Mouse (Mus musculus) liver (tissue): ENCODE data around the gene Dtx1.

Source experiments
- DNase-seq: peaks from one replicate; pipeline ENCODE4 v3.0.0-alpha.2; 2020; ENCODE audit warnings: mixed read lengths

Gene Dtx1

DNA sequence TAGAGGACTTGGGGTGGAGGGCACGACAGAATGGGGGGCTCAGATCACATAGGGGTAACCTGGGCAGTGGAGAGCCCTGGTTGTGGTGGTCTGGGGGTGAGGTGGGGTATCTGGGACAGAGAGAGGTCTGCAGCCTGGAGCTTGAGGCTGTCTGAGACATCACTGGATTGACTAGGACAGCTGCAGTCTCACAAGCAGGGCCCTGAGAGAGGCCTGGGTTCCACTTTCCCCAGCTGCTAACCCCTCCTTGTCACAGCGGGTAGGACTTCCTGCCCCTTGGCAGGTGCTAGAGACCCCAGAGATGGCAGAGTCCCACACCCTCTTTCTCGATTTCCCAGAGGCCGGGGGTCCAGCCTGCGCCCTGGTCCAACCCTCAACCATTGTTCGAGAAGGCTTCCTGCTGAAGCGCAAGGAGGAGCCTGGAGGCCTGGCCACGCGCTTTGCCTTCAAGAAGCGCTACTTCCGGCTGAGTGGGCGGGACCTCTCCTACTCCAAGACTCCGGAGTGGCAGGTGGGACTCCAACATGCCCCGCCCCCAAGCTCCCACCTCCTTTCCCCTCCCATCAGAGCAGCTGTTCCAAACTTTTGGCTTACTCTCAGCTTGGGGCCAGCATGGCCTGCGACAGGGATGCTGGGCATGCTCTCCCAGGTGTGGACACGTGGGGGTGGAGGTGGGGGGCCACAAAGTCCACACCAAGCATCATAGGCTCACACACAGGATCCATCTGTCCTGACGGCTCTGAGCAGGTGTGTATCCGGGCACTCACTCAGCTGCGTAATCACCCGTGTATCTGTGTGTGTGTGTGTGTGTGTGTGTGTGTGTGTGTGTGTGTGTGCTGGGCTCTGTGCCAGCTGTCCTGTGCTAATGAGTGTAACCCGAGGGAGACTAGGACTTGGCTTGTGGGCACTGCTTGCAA is 37.2 kb downstream of the Dtx1 start:
- DNase-seq = peak; percentile 32

DNA sequence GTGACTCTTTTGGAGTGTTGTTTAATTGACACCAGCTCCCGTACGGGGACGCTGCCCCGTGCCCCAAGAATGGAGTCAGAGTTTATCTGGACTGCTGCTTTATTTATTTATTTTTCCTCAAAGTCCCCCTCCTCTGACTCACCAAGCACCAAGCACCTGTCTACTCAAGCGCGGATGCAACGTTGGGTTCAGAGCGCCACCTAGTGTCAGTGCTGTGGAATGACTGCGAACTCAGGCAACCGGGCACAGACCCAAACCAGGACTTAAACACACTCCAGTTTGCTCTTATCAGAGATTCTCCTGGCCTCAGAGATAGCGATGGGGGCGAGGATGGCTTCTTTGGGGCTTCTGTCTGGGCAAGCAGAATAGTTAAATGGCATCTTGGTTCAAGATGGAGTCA is 38.1 kb downstream of the Dtx1 start:
- DNase-seq = peak; percentile 62

DNA sequence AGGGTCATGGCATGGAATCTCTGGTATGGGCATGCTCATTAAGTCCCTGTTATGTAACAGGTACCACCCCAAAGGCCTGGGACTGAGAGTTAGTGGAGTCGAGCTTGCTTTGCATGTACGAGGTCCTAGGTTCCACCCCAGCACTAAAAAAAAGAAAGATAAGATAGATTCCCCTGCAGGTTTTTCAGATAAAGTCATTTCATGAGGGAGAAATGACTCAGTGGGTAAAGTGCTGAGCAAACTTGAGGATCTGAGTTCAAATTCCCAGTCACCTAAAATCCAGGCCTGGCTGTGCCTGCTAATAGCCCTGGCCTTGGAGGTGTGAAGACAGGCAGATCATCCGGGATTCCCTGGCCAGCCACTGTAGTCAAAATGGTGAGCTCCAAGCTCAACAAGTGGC is 39.9 kb downstream of the Dtx1 start:
- no peak for DNase-seq

DNA sequence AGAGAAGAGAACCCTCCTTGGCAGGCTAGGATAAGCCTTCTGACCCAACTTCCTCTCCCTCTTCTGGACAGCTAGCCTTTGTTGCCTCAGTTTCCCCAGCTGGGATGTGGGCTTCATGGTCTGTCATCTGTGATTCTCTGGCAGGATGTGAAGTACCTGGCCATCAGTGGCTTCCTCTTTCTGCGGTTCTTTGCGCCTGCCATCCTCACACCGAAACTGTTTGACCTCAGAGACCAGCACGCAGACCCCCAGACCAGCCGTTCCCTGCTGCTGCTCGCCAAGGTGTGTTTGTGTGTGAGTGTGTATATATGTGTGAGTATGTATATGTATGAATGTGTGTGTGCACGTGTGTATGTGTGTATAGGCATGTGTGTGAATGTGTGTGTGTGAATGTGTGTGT is 41.6 kb downstream of the Dtx1 start:
- DNase-seq = no peak

DNA sequence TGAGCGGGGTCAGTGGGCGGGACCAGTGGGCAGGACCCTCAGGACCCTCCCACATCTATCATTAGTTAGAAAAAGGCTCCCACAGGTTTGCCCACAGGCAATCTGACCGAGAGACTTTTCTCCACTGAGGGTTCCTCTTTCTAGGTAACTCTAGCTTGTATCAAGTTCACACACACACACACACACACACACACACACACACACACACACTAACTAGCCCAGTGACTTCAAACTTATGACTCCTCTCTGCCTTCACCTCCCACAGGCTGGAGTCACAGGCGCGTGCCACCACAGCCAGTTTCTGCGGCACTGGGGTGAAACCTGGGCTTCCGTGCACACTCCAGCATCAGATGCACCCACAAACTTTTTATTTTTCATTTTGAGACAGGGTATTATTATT is 43.0 kb downstream of the Dtx1 start:
- no peak for DNase-seq

DNA sequence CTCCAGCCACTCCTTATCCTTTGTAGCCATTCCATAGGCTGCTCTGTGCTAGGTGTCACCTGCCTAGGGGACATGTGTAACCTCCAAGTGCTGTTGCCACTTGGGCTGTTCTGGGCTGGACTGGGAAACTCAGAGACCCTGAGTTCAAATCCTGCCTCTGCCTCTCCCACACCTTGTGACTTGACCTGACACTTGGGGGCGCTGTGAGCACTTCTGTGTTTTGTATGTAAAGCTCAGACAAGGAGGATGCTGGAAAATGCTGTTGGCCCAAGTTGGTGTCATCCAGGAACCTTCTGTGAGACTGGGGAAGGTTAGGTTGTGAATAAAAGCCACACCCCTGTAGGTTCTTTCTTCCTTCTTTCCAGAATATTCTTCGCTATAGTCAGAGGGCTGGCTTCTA is 46.8 kb downstream of the Dtx1 start:
- no peak for DNase-seq

DNA sequence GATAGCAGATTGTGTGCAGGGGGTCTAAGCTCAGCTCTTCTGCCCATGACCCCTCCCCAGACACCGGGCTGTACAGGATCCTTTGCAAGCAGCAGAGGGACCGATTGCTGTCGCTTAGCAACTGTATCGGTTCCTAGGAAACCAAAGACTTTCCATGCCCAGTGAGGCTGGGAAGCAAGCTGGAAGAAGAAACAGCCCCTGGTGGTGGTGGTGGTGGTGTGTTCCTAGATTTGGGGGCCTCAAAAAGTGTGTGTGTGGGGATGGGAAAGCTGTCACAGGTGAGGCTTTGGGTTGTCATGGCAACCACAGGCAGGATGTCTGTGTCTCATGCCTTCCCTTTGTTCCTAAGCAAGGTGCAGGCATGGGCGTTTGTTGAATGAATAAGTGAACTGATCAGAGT is 50.9 kb downstream of the Dtx1 start:
- no peak for DNase-seq

DNA sequence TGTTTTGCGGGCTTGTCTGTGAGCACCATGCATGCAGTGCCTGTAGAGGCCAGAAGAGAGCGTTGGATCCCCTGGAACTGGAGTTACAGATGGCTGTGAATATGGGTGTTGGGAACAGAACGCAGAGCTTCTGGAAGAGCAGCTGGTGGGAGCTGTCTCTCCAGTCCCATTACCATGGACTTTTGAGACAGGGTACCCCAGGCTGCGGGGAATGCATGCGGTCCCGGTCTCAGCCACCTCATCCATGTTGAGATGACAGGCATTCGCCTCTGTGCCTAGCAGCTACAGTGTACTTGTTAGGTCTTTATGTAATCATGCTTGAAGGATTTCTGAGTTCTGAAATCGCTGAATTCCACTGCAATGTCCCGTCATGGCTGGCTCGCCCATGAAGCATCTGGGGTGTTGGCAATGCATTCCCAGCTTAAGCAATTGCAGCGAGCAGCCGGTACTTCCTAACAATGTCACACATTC is 55.4 kb downstream of the Dtx1 start:
- no peak for DNase-seq

DNA sequence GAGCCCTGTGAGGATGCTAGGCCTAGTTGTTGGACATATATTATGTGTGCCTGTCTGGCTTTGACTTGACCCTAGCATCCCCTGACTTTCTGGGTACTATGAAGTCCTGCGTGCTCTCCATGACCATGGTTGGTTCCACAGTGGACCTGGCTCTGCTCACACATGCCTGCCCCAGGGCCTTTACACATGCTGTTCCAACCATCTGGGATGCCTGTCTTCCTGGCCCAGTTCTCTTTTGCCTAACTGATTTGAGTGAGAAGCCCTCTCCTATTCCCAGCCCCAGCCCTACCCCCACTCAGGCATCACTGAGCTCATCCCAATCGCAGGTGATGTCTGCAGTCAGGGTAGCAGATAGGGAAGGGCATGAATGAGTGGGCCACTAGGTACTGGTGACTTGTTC is 57.9 kb downstream of the Dtx1 start:
- DNase-seq = no peak

DNA sequence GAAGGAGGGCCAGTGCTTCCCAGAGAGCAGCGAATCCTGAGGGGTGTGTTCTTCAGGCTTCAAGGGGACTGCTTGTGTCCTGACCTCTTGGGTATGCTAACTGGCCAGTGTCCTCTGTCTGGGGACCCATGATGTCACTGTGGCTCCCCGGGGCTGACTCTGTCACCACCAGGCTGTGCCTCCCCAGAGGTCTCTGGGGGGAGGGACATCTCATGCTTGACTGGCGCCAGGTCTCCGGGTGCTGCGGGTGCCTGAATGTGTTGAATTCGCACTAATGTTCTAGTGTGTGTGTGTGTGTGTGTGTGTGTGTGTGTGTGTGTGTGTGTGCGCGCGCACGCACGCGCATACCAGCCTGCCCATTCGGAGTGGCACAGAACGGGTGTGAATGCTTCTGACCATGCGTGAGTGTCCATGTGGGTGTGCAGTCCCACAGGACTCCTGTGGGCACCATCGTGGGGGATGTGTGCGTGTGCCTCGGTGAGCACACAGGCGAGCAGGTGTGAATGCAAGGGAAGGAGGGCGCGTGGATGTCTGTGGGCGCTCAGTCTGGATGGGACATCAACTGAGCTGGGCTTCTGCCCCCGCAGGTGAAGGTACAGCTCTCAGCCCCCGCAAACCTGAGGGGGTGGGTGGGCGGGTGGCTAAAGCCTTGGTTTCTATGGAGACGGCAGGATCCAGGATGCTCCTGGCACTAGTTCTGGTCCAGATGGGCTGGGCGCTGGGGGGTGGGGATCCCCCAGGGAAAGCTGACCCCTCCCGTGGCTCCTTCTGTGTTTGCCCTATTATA is 58.6 kb downstream of the Dtx1 start:
- no peak for DNase-seq

DNA sequence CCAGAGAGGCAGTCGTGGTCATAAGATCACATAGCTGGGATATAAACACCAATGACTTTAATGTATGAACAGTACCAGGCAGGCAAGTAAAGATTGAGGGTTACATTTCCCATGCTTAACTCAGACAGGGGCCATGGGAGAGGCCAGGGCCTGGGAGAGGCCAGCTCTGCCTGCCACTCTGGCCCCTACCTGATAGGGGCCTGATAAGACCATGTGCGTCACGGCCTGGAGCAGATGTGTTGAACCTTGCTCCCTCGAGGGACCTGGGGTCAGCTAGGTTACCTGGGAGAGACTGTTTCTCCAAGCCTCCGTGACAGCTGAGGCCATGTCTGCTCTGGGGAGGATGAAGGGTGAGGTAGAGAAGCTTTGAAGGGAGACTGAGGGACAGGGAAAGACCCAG is 60.5 kb downstream of the Dtx1 start:
- no peak for DNase-seq

DNA sequence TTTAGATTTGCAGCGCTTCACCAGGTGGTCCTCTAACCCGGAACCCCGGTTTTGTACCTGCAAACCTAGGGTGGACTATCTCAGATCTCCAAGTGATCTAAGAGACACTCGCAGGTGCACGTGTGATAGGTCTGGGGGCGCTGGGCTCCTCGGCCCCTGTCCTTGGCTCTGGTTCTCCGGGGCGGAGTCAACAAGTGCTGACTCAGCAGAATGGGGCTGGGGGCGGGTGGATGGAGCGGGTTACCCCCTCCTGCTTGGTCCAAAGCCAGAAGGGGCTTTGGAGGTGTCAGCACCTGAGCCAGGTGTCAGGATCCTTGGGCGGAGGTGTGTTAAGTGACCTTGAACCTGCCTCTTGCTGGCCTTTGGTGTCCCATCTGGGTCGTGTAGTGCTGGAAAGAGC is 61.8 kb downstream of the Dtx1 start:
- no peak for DNase-seq

DNA sequence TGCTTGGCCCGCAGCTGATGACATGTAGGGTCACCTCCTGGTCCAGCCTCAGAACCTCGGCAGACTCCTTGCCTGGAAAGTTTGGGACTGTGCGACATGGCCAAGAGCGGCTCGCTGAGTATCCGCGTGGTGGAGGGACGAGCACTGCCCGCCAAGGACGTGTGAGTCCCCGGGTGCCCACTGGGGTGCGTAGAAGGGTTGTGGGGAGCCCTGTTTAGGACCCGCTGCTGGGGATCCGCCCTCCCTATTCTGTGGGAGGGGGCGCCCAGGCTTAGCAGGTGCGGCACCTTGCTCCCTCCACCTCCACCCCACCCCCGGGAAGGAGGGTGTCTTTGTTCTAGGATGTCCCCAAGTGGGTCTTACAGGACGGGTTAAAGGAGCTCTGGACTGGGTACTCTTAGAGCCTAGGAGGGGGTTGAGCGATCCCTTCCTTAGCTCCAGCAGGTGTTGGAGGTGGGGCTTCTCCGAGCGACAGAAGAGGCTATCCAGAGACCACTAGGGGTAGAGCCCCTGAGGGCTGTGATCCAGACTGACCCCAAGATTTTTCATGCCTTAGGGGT is 62.3 kb downstream of the Dtx1 start:
- no peak for DNase-seq

DNA sequence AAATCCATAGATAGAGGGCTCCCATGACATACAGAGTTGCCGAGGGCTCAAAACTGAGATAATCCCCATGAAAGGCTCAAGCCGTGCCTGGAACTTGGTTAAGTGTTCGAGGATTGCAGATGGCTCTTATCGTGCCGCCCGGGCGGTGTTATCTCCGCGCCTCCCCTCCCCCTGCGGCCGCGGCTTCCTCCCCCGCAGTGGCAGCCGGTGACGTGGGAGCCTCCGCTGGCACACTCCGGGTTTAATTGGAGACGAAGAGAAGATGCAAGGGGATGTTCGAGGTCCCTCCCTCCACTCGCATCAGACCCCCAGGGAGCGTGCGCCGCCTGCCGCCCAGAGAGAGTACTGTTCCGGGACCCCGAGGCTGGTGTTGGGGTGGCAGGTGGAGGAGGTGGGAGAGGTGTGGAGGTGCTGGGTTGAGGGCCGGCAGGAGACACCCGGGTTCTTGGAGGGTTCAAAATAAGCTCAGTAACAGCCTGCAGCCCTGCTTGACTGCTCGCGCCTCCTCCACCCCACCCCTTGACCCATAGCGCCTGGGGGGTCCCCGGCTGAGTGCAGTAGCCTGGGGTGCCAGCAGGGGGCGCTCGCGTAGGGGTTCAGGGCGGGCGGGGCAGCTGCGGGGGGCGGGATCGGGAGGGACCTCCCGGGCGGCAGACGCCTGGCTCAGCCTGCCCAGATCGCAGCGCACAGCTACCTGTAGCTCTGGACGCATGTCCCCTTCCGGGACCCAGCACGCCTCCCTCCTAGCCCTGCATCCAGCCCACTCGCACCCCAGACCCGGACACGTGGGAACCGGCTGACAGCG is 63.0 kb downstream of the Dtx1 start, which contains the start of gene Rasal1:
Gene Rasal1, plus strand, starts transcription at position 244 of the 805 bp plus-strand sequence.
- peak; percentile 73 for DNase-seq

DNA sequence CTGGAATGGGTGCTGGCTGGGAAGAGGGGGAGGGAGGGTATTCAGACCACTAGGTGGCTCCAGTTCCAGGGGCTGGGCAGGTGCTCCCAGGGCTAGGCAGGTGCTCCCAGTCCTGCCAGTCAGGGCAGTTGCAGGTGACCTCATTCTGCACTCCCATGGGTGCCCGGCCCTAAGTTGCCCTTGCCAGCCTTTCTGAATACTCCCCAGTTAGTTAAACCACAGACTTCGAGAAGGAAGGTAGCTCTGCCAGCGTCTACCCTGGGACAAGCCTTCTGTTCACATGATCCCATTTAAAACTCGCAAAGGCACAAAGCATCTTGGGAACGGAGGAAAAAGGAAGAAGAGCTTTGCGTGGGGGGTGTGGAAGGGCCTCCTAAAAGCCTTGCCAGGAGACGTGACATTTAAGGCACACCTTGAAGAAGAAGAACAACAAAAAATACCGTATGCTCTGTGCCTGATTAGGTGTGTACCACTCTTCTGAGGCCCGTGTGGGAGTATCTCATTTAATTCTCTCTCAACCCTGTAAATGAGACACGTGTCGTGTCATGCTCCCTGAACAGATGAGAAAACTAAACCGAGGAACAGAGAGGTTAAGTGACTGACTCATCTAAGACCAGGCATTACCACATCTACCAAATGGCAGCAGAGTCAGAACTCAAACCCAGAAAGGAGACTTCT is 63.8 kb downstream of the Dtx1 start:
- no peak for DNase-seq

DNA sequence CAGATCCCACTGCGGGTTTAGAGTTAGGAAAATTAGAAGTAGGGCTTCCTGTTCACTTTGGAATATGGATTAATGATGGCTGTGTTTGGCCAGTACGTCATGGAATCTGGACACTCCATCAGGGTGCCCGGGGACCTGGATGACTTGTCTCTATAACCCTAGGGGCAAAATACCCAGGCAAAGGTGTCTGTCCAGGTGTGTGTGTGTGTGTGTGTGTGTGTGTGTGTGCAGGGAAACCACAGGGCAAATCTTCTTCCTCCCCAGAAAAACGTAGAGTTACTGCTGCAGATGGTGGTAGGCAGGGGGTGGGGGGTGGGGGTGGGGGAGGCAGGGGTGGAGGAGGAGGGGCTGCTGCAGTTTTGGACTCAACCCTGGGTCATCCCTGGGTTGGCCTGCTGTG is 64.4 kb downstream of the Dtx1 start:
- no peak for DNase-seq

DNA sequence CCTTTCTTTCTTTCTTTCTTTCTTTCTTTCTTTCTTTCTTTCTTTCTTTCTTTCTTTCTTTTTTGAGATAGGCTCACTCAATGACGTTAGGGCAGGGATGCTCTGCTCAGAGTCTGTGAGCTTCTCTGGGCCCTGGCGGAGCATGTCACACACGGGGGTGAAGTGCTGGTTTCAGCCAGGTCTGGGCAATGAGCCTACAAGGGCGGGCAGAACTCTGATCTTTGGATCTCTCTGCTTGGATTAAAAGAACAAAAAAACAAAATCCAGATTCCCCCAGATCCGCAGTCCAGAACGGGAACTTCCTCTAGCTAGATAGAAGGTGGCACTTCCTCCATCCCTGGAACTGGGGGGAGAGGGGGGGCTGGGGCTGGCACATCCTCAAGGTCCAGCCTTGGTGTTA is 65.9 kb downstream of the Dtx1 start:
- no peak for DNase-seq

DNA sequence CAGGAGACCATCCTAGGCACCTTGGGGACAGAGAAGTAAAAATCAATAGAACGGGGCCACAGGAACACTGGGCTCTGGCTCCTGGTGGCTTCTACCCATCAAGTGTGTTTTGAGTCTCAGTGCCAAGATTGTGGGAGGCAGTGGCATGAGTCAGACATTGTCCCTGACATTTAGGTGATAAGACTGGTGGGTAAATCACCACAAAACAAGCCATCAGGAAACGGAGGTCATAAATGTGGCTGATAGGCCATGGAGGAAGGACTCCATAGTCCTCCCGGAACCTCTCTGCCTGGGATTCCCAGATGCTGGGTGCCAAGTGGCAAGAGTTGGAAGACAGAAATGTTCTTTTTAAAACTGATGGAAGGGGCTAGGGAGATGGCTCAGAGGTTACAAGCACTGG is 67.5 kb downstream of the Dtx1 start:
- no peak for DNase-seq

DNA sequence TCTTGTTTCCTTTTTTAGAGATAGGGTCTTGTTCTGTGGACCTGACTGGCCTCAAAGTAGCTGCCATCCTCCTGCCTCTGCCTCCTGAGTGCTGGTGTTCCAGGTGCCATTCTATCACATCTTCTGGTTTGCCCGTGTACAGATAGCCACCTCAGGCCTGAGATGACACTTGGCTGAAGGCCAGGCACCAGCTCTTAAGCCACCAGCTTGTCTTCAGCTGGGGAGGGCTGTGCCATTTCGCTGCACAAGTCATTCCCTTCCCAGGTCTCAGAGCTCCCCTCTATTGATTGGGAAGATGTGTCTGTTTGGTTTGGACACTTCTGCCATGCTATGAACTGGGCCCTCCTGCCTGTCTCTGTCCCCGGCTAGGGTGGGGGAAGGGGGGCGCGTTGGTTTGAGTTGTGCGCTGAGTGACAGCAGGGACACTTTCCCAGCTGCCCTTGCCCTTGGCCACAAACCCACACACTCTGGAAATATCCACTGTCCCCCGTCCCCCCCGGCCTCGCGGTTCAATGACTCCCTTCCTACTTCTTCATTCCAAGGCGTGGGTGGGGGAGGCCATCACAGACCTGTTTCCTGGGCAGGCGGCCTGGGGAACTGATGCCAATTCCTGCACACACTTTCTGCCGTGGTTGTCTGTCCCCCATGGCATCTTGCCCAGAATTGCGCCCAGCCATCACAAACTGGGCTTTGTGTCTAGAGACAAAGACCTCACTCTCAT is 68.2 kb downstream of the Dtx1 start:
- no peak for DNase-seq

DNA sequence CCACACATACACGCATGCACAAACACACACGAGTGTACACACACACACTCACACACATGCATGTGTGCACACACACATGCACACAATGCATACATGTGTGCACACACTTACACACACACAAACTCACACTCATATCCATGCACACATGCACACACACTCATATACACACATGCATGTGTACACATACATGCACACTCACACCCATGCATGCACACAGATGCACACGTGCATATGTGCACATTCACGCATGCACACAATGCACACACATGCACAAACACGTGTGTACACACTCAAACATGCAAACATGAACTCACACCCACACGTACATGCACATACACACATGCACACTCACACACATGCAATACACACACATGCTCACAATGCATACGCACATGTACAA is 71.6 kb downstream of the Dtx1 start:
- no peak for DNase-seq

DNA sequence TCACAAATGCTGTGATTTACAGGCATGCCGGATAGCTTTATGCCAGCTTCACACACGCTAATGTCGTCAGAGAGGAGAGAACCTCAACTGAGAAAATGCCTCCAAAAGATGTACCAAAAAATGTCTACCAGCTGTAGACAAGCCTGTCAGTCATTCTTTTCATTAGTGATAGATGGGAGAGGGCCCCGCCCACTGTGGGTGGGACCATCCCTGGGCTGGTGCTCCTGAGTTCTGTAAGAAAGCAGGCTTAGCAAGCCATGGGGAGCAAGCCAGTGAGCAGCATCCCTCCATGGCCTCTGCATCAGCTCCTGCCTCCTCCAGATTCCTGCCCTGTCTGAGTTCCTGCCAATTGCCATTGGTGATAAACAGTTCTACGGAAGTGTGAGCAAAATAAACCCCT is 76.1 kb downstream of the Dtx1 start:
- no peak for DNase-seq

DNA sequence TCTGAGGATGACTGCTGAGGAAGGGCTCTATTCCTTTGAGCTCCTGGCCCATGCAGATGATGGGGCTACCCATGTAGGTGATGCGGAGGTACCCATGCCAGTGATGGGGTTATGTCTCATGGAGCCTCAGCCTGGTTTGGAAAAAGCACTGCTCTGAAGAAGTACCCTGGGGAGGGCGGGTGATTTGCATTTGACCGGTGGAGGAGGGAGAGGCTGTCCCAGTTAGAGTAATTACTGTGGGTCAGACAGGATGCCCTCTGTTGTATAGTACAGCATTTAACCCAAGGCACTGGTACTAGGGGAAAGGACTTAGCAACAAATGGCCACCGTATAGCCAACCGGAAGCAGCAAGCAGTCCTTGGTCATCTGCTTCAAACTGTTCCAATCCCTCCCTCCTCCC is 76.9 kb downstream of the Dtx1 start:
- DNase-seq = no peak
